Mouse (Mus musculus): ENCODE measurements around the gene Sorl1. TPM values are rescaled to one million over a fixed set of nuclear protein-coding genes. Genes with fewer than 3 reads are reported as not detected.

Gene Sorl1
- polyA plus RNA-seq, 1 experiment: 73.1 TPM

- Histone ChIP-seq H3K27ac (ENCODE audit: insufficient read depth, low read length) (no peak overlapping the region), H3K4me3 (ENCODE audit: insufficient read depth, low read length) (no peak overlapping the region), H3K4me1 (ENCODE audit: control insufficient read depth, insufficient read depth, low read length) (no peaks in the 10 kb centered on the region)
- no peak for TF ChIP-seq POLR2A (IDR thresholded peaks at IDR 0.05; ENCODE audit: extremely low read depth, insufficient read depth, low read length)
- no peak for TF ChIP-seq CTCF (IDR thresholded peaks at IDR 0.05; ENCODE audit: extremely low read depth, insufficient read depth, low read length)
These were observed 30.6 kb upstream of the Sorl1 start for GRCm38 (mm10) chr9:42154682-42155081.

DNA sequence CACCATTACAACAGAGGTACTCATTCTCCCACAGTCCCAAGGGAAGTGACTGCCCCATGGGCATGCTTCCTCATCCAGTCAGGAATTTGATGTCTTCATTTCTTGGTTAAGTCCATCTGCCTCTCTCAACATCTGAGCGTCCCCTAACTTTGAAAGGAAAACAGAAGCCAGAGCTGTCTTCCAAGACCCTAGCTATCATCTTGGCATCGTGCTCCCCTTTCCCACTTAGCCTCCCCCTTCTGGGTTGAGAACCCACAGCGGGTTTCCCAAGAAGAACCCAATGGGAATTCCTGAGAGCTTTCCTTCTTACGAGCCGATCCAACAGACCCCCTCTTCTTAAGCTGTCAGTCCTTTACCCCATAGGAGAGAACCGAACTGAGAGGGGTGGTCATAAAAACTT lies 24.7 kb upstream of the Sorl1 start:
- TF ChIP-seq POLR2A (IDR thresholded peaks at IDR 0.05; ENCODE audit: extremely low read depth, insufficient read depth, low read length) (no peak), CTCF (IDR thresholded peaks at IDR 0.05; ENCODE audit: extremely low read depth, insufficient read depth, low read length) (no peak)
- no peak overlapping the region for H3K27ac ChIP-seq (ENCODE audit: insufficient read depth, low read length)
- no peaks in the 10 kb centered on the region for H3K4me1 ChIP-seq (ENCODE audit: control insufficient read depth, insufficient read depth, low read length)
- H3K4me3 ChIP-seq (ENCODE audit: insufficient read depth, low read length): no peak overlapping the region

- Histone ChIP-seq H3K27ac (ENCODE audit: insufficient read depth, low read length) (no peak overlapping the region), H3K4me1 (ENCODE audit: control insufficient read depth, insufficient read depth, low read length) (no peaks in the 10 kb centered on the region), H3K4me3 (ENCODE audit: insufficient read depth, low read length) (no peak overlapping the region)
- TF ChIP-seq POLR2A (IDR thresholded peaks at IDR 0.05; ENCODE audit: extremely low read depth, insufficient read depth, low read length): no peak
- no peak for TF ChIP-seq CTCF (IDR thresholded peaks at IDR 0.05; ENCODE audit: extremely low read depth, insufficient read depth, low read length)
These were observed 23.9 kb upstream of the Sorl1 start for GRCm38 (mm10) chr9:42148036-42148435.

DNA sequence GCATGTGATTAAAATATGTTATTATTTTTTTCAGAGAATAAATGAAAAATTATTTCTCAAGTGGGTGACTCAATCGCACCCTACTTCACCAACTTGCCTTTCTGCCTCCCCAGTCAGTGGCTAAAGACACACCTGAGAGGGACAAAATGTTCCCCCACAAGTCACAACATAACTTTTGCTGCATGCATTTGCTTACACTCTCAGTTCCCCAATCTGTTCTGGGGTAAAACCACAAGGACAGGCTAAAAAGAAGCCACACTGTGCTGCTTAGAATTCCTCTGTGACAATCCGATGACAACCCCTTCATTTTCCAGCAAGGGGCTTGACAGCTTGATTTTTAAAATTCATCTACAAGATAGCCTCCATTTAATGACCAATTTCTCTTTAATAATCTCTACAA lies 22.4 kb upstream of the Sorl1 start:
- TF ChIP-seq POLR2A (IDR thresholded peaks at IDR 0.05; ENCODE audit: extremely low read depth, insufficient read depth, low read length) (no peak), CTCF (IDR thresholded peaks at IDR 0.05; ENCODE audit: extremely low read depth, insufficient read depth, low read length) (no peak)
- no peak overlapping the region for H3K27ac ChIP-seq (ENCODE audit: insufficient read depth, low read length)
- no peaks in the 10 kb centered on the region for H3K4me1 ChIP-seq (ENCODE audit: control insufficient read depth, insufficient read depth, low read length)
- no peak overlapping the region for H3K4me3 ChIP-seq (ENCODE audit: insufficient read depth, low read length)

DNA sequence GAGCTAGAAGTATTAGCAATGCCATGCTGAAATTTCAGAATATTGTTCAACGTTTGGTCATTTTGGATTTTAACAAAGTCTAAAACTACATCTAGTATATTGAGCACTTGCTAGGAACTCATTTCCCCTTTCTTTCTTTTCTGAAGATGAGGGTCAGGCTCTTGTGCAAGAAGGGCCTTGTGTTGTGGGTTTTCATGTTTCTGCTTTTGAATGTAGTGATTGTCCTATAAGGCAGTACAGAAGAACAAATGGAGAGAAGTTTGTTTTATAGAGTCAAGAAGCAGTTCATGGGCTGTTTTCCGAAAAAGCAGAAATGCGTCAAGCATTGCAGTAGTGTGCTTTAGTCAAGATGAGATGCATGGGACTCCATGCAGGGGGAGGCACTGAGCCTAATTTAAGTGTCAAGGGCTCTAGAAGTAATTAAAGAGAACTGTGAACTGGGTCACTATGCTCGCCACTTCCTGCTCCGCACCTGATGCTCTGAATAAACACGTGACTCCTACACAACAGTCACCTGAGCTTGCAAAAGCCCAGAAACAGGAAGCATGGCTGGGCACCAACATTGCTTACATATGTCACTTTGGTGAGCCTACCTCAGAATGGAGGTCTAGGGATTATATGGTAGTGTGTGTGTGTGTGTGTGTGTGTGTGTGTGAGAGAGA lies 17.6 kb upstream of the Sorl1 start:
- Histone ChIP-seq H3K4me3 (ENCODE audit: insufficient read depth, low read length) (no peak overlapping the region), H3K4me1 (ENCODE audit: control insufficient read depth, insufficient read depth, low read length) (no peaks in the 10 kb centered on the region; the same call in 1 of the 2 replicates), H3K27ac (ENCODE audit: insufficient read depth, low read length) (no peak overlapping the region)
- TF ChIP-seq POLR2A (IDR thresholded peaks at IDR 0.05; ENCODE audit: extremely low read depth, insufficient read depth, low read length) (no peak), CTCF (IDR thresholded peaks at IDR 0.05; ENCODE audit: extremely low read depth, insufficient read depth, low read length) (no peak)

DNA sequence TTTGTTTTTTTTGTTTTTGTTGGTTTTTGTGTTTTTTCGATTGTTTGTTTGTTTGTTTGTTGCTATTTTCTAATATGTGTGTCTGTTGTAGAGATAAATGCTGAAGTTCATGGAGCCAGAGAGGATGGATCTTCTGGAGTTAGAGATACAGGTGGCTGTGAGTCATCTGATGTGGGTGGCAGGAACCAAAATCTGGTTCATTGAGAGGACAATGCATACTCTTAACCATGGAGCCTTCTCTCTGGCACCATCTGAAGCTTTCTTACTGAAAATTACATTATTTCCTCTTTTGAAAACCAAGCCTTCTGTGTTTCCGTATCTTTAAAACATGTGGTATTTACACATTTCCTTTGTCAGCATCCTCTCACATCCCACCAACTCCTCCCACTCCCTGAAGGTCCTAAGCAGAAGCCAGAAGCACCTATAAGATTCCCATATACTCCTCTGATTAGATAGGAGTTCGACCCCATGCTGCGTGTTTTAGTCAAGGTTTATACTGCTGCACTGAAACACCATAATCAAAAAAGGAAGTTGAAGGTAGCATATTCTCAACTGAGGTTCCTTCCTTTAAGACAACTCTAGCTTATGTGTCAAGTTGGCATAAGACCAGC lies 14.3 kb upstream of the Sorl1 start:
- TF ChIP-seq POLR2A (IDR thresholded peaks at IDR 0.05; ENCODE audit: extremely low read depth, insufficient read depth, low read length) (no peak), CTCF (IDR thresholded peaks at IDR 0.05; ENCODE audit: extremely low read depth, insufficient read depth, low read length) (no peak)
- H3K4me3 ChIP-seq (ENCODE audit: insufficient read depth, low read length): no peak overlapping the region
- no peak overlapping the region for H3K27ac ChIP-seq (ENCODE audit: insufficient read depth, low read length)
- no peaks in the 10 kb centered on the region; the same call in 1 of the 2 replicates for H3K4me1 ChIP-seq (ENCODE audit: control insufficient read depth, insufficient read depth, low read length)

GRCm38 (mm10) chr9:42137578-42137977 lies 13.5 kb upstream of the Sorl1 start:
- TF ChIP-seq CTCF (IDR thresholded peaks at IDR 0.05; ENCODE audit: extremely low read depth, insufficient read depth, low read length) (no peak), POLR2A (IDR thresholded peaks at IDR 0.05; ENCODE audit: extremely low read depth, insufficient read depth, low read length) (no peak)
- Histone ChIP-seq H3K27ac (ENCODE audit: insufficient read depth, low read length) (no peak overlapping the region), H3K4me3 (ENCODE audit: insufficient read depth, low read length) (no peak overlapping the region), H3K4me1 (ENCODE audit: control insufficient read depth, insufficient read depth, low read length) (no peaks in the 10 kb centered on the region; the same call in 1 of the 2 replicates)

GRCm38 (mm10) chr9:42130793-42131760 lies 7.0 kb upstream of the Sorl1 start:
- TF ChIP-seq POLR2A (IDR thresholded peaks at IDR 0.05; ENCODE audit: extremely low read depth, insufficient read depth, low read length): no peak
- no peak for TF ChIP-seq CTCF (IDR thresholded peaks at IDR 0.05; ENCODE audit: extremely low read depth, insufficient read depth, low read length)
- no peak overlapping the region for H3K27ac ChIP-seq (ENCODE audit: insufficient read depth, low read length)
- H3K4me1 ChIP-seq (ENCODE audit: control insufficient read depth, insufficient read depth, low read length): no peaks in the 10 kb centered on the region
- H3K4me3 ChIP-seq (ENCODE audit: insufficient read depth, low read length): no peak overlapping the region

DNA sequence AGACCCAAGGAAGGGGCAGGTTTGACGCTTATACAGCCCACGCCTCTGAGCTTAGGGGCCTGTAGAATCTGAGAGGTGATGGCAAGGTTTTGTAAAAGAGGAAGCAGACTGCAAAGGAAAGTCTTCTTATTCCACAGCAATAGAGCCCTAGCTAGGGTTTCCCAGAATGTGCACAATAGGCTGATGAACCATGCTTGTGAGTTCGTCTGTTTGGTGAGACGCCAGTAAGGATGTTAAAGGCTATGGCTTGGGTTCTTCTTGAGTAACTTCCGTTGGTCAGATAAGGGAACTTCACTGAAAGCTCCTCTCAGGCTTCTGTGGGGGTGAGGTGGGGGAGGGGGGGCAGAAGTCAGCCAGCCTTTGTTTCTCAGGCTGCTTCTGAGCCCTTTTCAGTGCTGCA lies 3.9 kb upstream of the Sorl1 start:
- H3K4me1 ChIP-seq (ENCODE audit: control insufficient read depth, insufficient read depth, low read length): no peaks in the 10 kb centered on the region
- no peak overlapping the region for H3K27ac ChIP-seq (ENCODE audit: insufficient read depth, low read length)
- no peak for TF ChIP-seq POLR2A (IDR thresholded peaks at IDR 0.05; ENCODE audit: extremely low read depth, insufficient read depth, low read length)
- TF ChIP-seq CTCF (IDR thresholded peaks at IDR 0.05; ENCODE audit: extremely low read depth, insufficient read depth, low read length): no peak
- H3K4me3 ChIP-seq (ENCODE audit: insufficient read depth, low read length): no peak overlapping the region
